Mouse (Mus musculus): ENCODE measurements around the gene Zrsr1. TPM values are rescaled to one million over a fixed set of nuclear protein-coding genes. Genes with fewer than 3 reads are reported as not detected.

The Zrsr1 gene
- polyA plus RNA-seq, 1 experiment from 2014 or later: 5.3 TPM

GRCm38 (mm10) chr11:23020116-23020770, 48.4 kb downstream of the Zrsr1 start:
- no peaks in the 10 kb centered on the region for H3K9me3 ChIP-seq (replicated peaks)
- 67% methylated on average over 24 of the region's 24 CpGs for WGBS
- H3K27ac ChIP-seq: no peak overlapping the region

GRCm38 (mm10) chr11:23020841-23021240, 49.0 kb downstream of the Zrsr1 start:
- H3K36me3 ChIP-seq (ENCODE audit: poor library complexity, severe bottlenecking): no peaks in the 10 kb centered on the region
- H3K4me1 ChIP-seq: no peaks in the 10 kb centered on the region
- H3K4me2 ChIP-seq: no peak overlapping the region
- no peak overlapping the region for H3K4me3 ChIP-seq
- no peaks in the 10 kb centered on the region for H3K9me3 ChIP-seq (replicated peaks)
- ATAC-seq: no peak
- WGBS: 95% methylated on average over 14 of the region's 14 CpGs
- no peak overlapping the region for H3K27ac ChIP-seq
- no peak overlapping the region for H3K9ac ChIP-seq
- no peaks in the 10 kb centered on the region for H3K27me3 ChIP-seq

More at GRCm38 (mm10) chr11:23020116-23020770, 48.4 kb downstream of the Zrsr1 start:
- Histone ChIP-seq H3K27me3 (no peaks in the 10 kb centered on the region), H3K36me3 (ENCODE audit: poor library complexity, severe bottlenecking) (no peaks in the 10 kb centered on the region), H3K4me1 (no peaks in the 10 kb centered on the region), H3K4me3 (no peak overlapping the region), H3K9ac (no peak overlapping the region), H3K4me2 (no peak overlapping the region)
- ATAC-seq: no peak

- no peak overlapping the region for H3K4me2 ChIP-seq
- no peak overlapping the region for H3K9ac ChIP-seq
- H3K27ac ChIP-seq: no peak overlapping the region
- H3K4me3 ChIP-seq: no peak overlapping the region
- H3K27me3 ChIP-seq: no peaks in the 10 kb centered on the region
- H3K4me1 ChIP-seq: no peaks in the 10 kb centered on the region
- H3K36me3 ChIP-seq (ENCODE audit: poor library complexity, severe bottlenecking): no peaks in the 10 kb centered on the region
- H3K9me3 ChIP-seq (replicated peaks): no peaks in the 10 kb centered on the region
- no peak for ATAC-seq
- 95% methylated on average over 2 of the region's 2 CpGs for WGBS
Measured at GRCm38 (mm10) chr11:23023155-23023554, 51.4 kb downstream of the Zrsr1 start.

GRCm38 (mm10) chr11:23024169-23024568, 52.4 kb downstream of the Zrsr1 start:
- WGBS: 53% methylated on average over 3 of the region's 3 CpGs
- Histone ChIP-seq H3K4me3 (no peak overlapping the region), H3K27me3 (no peaks in the 10 kb centered on the region), H3K9me3 (replicated peaks) (no peaks in the 10 kb centered on the region), H3K27ac (no peak overlapping the region), H3K4me2 (no peak overlapping the region), H3K36me3 (ENCODE audit: poor library complexity, severe bottlenecking) (no peaks in the 10 kb centered on the region), H3K9ac (no peak overlapping the region), H3K4me1 (no peaks in the 10 kb centered on the region)
- ATAC-seq: no peak

Other genes with a start within 250 kb of the Zrsr1 start
- 2.0 and 2.2 TPM in 2 replicates for gene B3gnt2, start 111.0 kb upstream of the Zrsr1 start, polyA plus RNA-seq (2015; fragmentation: Nextera tagmentation; extraction: Ambion mirVana)
- gene Gm28048, start 10.1 kb downstream of the Zrsr1 start, polyA plus RNA-seq (2015; fragmentation: Nextera tagmentation; extraction: Ambion mirVana): 3.1 and 3.4 TPM in 2 replicates
- 303 and 328 TPM in 2 replicates for gene Commd1, start 10.4 kb downstream of the Zrsr1 start, polyA plus RNA-seq (2015; fragmentation: Nextera tagmentation; extraction: Ambion mirVana)
- 329 and 340 TPM in 2 replicates for gene Cct4, start 18.5 kb downstream of the Zrsr1 start, polyA plus RNA-seq (2015; fragmentation: Nextera tagmentation; extraction: Ambion mirVana)
- 3.0 and 3.3 TPM in 2 replicates for gene Fam161a, start 35.5 kb downstream of the Zrsr1 start, polyA plus RNA-seq (2015; fragmentation: Nextera tagmentation; extraction: Ambion mirVana)